Mouse (Mus musculus): ENCODE measurements at regions not wholly inside any gene's neighbourhood (a gene's known extent, or its start where the extent isn't known, plus 50 kb on each side); places are given as distances from the start of the nearest gene placed in this dataset.
"Not testable (repeated sequence)": the region's sequence is repeated elsewhere in the genome, so short reads cannot be mapped to it uniquely, and the experiment has no call there.

DNA sequence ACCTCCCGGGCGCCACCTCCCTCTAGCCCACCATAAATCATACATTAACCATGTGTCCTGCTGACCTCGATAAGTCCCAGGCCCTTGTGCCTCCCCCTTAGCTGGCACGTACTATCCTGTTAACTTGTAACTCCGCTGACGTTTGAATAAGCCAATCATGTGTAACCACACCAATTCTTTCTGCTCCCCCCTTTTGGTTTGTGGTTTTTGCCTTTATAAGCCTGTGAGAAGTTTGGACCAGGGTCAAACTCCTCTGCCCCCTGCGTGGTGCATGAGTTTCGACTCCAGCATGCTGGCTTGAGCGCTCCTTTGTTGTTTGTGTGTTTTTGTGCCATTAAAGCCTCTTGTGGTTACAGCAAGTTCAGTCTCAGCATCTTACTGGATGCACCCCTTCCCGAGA, 138.4 kb upstream of the Samt2 start:
- DNase-seq: not testable (repeated sequence)

DNA sequence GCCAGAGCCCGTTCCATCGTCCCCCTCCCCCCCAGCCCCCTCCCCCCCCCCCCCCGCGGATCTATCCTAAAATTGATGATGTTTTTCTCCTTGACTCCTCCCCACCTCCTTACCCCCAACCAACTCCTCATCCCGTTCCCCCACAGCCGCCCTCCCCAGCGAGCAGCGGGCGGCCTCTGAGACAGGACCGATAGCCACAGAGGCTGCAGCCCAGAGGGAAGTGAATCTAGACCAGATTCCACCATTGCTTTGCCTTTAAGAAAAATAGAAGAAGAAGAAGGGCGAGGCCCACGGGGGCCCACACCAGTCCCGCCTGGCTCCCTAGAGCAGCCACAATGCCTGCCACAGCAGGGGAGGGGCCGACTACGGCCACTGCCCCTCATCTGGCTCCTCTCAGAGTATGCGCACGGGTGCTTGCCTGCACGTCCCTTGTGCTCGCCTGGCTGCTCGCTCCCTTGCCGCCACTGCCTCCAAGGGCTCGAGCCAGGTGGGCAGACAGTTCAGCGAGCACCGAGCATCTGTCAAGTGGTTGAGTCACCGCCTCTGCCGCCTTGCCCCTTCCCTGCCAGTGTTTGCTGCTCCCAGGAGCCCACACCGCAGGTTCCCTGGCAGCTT, 134.6 kb upstream of the Samt2 start:
- DNase-seq: peak; percentile 5 to 9

DNA sequence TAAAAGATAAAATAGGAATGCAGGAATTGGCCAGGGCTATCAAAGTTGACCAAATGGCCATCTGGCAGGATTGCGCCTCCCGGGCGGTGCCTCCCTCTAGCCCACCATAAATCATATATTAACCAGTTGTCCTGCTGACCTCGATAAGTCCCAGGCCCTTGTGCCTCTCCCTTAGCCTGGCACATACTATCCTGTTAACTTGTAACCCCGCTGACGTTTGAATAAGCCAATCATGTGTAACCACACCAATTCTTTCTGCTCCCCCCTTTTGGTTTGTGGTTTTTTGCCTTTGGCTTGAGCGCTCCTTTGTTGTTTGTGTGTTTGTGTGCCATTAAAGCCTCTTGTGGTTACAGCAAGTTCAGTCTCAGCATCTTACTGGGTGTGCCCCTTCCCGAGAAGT, 133.4 kb upstream of the Samt2 start:
- not testable (repeated sequence) for DNase-seq

DNA sequence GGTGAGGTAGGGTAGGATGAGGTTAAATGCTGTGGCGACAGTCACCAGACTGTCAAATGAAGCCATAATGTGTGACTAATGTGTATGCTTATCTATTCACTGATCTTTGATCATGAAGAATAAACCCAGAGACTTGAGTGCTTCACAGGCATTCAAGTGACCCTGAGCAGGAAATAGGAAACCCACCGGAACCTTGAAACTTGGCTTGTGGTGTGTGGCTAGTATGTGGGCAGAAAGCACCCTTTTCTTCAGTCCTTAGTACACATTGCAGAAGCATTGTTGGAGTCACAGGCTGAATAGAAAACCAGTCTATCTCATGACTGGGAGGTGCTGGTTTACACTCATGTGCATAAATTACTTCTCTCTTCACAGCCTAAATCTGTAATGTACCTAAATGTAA, 91.4 kb upstream of the Samt2 start:
- DNase-seq: not testable (repeated sequence)
